ENCODE assay signal across 15 mouse cellular contexts in genomic region chr12:40463828-40464227, GRCm38 (mm10). TPM values are rescaled to one million over a fixed set of nuclear protein-coding genes. Genes with fewer than 3 reads are reported as not detected.
A peak's percentile ranks its signal among the peaks of the same experiment; 100 is the strongest.
DNase-seq lines count a peak whose midpoint lies in the region; ATAC-seq and TF ChIP-seq lines count a peak whose summit lies in the region.
"Had no signal": no experiment of that assay in that cellular context is flagged by ENCODE, and none has a peak within 500 bp of the region (broad histone marks: within the 10 kb centered on the region; RNA-seq: fewer than 3 reads in every experiment).

No protein-coding gene starts in this region.

- 61% methylated on average over 2 of the region's 2 CpGs for WGBS in forebrain, embryonic 10.5 days
- 62% methylated on average over 2 of the region's 2 CpGs for WGBS in forebrain, embryonic 11.5 days
- WGBS in heart, postnatal 0 days = 40% methylated on average over 2 of the region's 2 CpGs
- 41% methylated on average over 2 of the region's 2 CpGs for WGBS in heart, embryonic 12.5 days
- 32% methylated on average over 2 of the region's 2 CpGs for WGBS in lung, postnatal 0 days
- WGBS in liver, embryonic 12.5 days (ENCODE audit: insufficient replicate concordance) = 59% methylated on average over 2 of the region's 2 CpGs

- no peak for TF ChIP-seq CTCF in heart, postnatal 0 days (IDR thresholded peaks at IDR 0.05; ENCODE audit: low read depth)
- TF ChIP-seq CTCF in lung, postnatal 0 days (IDR thresholded peaks at IDR 0.05) = no peak

- ATAC-seq in forebrain, embryonic 11.5 days (replicated peaks; ENCODE audit: low FRiP score) = no peak
- ATAC-seq in heart, postnatal 0 days (ENCODE audit: insufficient read depth, low read depth) = no peak
- ATAC-seq in heart, embryonic 12.5 days (ENCODE audit: insufficient number of reproducible peaks, low FRiP score) = no peak
- peak; percentile 80 for ATAC-seq in lung, postnatal 0 days
- ATAC-seq in liver, embryonic 12.5 days = no peak
- ATAC-seq: intestine, embryonic 15.5 days had no signal

- H3K27ac ChIP-seq in forebrain, embryonic 10.5 days = peak overlapping the region; percentile 26; the same call in 1 of the 2 replicates
- no peak overlapping the region for H3K27ac ChIP-seq in forebrain, embryonic 11.5 days (ENCODE audit: low read depth, low read length)
- H3K27ac ChIP-seq in heart, postnatal 0 days (ENCODE audit: low read depth) = peak overlapping the region; percentile 46; the same call in 1 of the 2 replicates
- H3K27ac ChIP-seq in heart, embryonic 12.5 days (ENCODE audit: poor library complexity, severe bottlenecking) = no peak overlapping the region
- no peak overlapping the region for H3K27ac ChIP-seq in lung, postnatal 0 days (ENCODE audit: low read length)
- H3K27ac ChIP-seq in liver, embryonic 12.5 days = no peak overlapping the region
- H3K27ac ChIP-seq: intestine, embryonic 15.5 days; liver, embryonic 13.5 days; midbrain, embryonic 15.5 days had no signal

- no peak for DNase-seq in forebrain, embryonic 10.5 days (ENCODE audit: extremely low spot score, low spot score)
- DNase-seq in forebrain, embryonic 11.5 days (ENCODE audit: low spot score) = no peak
- no peak for DNase-seq in heart, postnatal 0 days (ENCODE audit: low spot score)
- peak; percentile 27 to 70 for DNase-seq in lung, adult 18-20 months
- DNase-seq in lung, postnatal 4 days = no peak
- DNase-seq in lung, postnatal 0 days (ENCODE audit: low spot score) = peak; percentile 80
- DNase-seq: heart, postnatal 14 days; liver, embryonic 13.5 days; spleen, adult 18-20 months; thymus, adult 18-20 months had no signal

- H3K27me3 ChIP-seq in forebrain, embryonic 10.5 days (ENCODE audit: poor library complexity, severe bottlenecking) = no peaks in the 10 kb centered on the region
- no peaks in the 10 kb centered on the region for H3K27me3 ChIP-seq in forebrain, embryonic 11.5 days (ENCODE audit: control insufficient read depth, insufficient read depth, low read length)
- H3K27me3 ChIP-seq in heart, postnatal 0 days (ENCODE audit: control insufficient read depth, insufficient read depth, low read length) = no peaks in the 10 kb centered on the region
- H3K27me3 ChIP-seq in heart, embryonic 12.5 days (replicated peaks) = no peaks in the 10 kb centered on the region
- H3K27me3 ChIP-seq in lung, postnatal 0 days (replicated peaks; ENCODE audit: insufficient read depth, low read length) = no peaks in the 10 kb centered on the region
- no peaks in the 10 kb centered on the region for H3K27me3 ChIP-seq in liver, embryonic 12.5 days (replicated peaks)
- H3K27me3 ChIP-seq: intestine, embryonic 15.5 days; liver, embryonic 13.5 days; midbrain, embryonic 15.5 days had no signal

- TF ChIP-seq EP300 in heart, postnatal 0 days (IDR thresholded peaks at IDR 0.05; ENCODE audit: low read depth) = no peak
- no peak for TF ChIP-seq EP300 in lung, postnatal 0 days (IDR thresholded peaks at IDR 0.05)

- no peaks in the 10 kb centered on the region for H3K9me3 ChIP-seq in forebrain, embryonic 10.5 days
- H3K9me3 ChIP-seq in forebrain, embryonic 11.5 days (ENCODE audit: control insufficient read depth, low read length) = no peaks in the 10 kb centered on the region
- H3K9me3 ChIP-seq in heart, postnatal 0 days (replicated peaks; ENCODE audit: control insufficient read depth, low read length) = no peaks in the 10 kb centered on the region
- no peaks in the 10 kb centered on the region for H3K9me3 ChIP-seq in heart, embryonic 12.5 days (replicated peaks)
- H3K9me3 ChIP-seq in lung, postnatal 0 days (ENCODE audit: low read length) = no peaks in the 10 kb centered on the region
- no peaks in the 10 kb centered on the region for H3K9me3 ChIP-seq in liver, embryonic 12.5 days (replicated peaks)
- H3K9me3 ChIP-seq: intestine, embryonic 15.5 days; liver, embryonic 13.5 days; midbrain, embryonic 15.5 days had no signal

- no peak overlapping the region for H3K4me2 ChIP-seq in forebrain, embryonic 11.5 days (ENCODE audit: low read depth, low read length, severe bottlenecking)
- H3K4me2 ChIP-seq in heart, postnatal 0 days (ENCODE audit: low read depth, low read length) = no peak overlapping the region
- no peak overlapping the region for H3K4me2 ChIP-seq in heart, embryonic 12.5 days
- H3K4me2 ChIP-seq in lung, postnatal 0 days (replicated peaks; ENCODE audit: low read depth, low read length) = no peak overlapping the region; the same call in 1 of the 2 replicates
- no peak overlapping the region for H3K4me2 ChIP-seq in liver, embryonic 12.5 days
- H3K4me2 ChIP-seq: intestine, embryonic 15.5 days; liver, embryonic 13.5 days; midbrain, embryonic 15.5 days had no signal

- H3K36me3 ChIP-seq in forebrain, embryonic 10.5 days (replicated peaks) = no peaks in the 10 kb centered on the region
- H3K36me3 ChIP-seq in forebrain, embryonic 11.5 days (ENCODE audit: control insufficient read depth, insufficient read depth, low read length) = no peaks in the 10 kb centered on the region
- no peaks in the 10 kb centered on the region for H3K36me3 ChIP-seq in heart, postnatal 0 days (replicated peaks; ENCODE audit: control insufficient read depth, insufficient read depth, low read length)
- no peaks in the 10 kb centered on the region for H3K36me3 ChIP-seq in heart, embryonic 12.5 days
- no peaks in the 10 kb centered on the region for H3K36me3 ChIP-seq in lung, postnatal 0 days (ENCODE audit: insufficient read depth, low read length)
- no peaks in the 10 kb centered on the region for H3K36me3 ChIP-seq in liver, embryonic 12.5 days
- H3K36me3 ChIP-seq: intestine, embryonic 15.5 days; liver, embryonic 13.5 days; midbrain, embryonic 15.5 days had no signal

- H3K4me3 ChIP-seq in forebrain, embryonic 10.5 days = no peak overlapping the region
- no peak overlapping the region for H3K4me3 ChIP-seq in forebrain, embryonic 11.5 days (ENCODE audit: low read depth, low read length)
- no peak overlapping the region for H3K4me3 ChIP-seq in heart, postnatal 0 days (ENCODE audit: low read depth, low read length)
- H3K4me3 ChIP-seq in heart, embryonic 12.5 days = no peak overlapping the region
- H3K4me3 ChIP-seq in lung, postnatal 0 days (ENCODE audit: low read depth, low read length) = no peak overlapping the region
- H3K4me3 ChIP-seq in liver, embryonic 12.5 days = no peak overlapping the region
- H3K4me3 ChIP-seq: erythroblast, embryonic 14.5 days; intestine, embryonic 15.5 days; liver, embryonic 13.5 days; midbrain, embryonic 15.5 days had no signal

- H3K4me1 ChIP-seq in forebrain, embryonic 10.5 days = peaks cover 57% of the 10 kb centered on the region
- peaks cover 7% of the 10 kb centered on the region; the same call in 1 of the 2 replicates for H3K4me1 ChIP-seq in forebrain, embryonic 11.5 days (replicated peaks; ENCODE audit: control insufficient read depth, insufficient read depth, low read length)
- H3K4me1 ChIP-seq in heart, postnatal 0 days (ENCODE audit: control insufficient read depth, insufficient read depth) = peaks cover 22% of the 10 kb centered on the region
- H3K4me1 ChIP-seq in heart, embryonic 12.5 days (replicated peaks) = peaks cover 35% of the 10 kb centered on the region
- peaks cover 5% of the 10 kb centered on the region; the same call in 1 of the 2 replicates for H3K4me1 ChIP-seq in lung, postnatal 0 days (ENCODE audit: insufficient read depth, low read depth, low read length)
- H3K4me1 ChIP-seq in liver, embryonic 12.5 days = no peaks in the 10 kb centered on the region
- H3K4me1 ChIP-seq: liver, embryonic 13.5 days had no signal

- no peak overlapping the region for H3K9ac ChIP-seq in forebrain, embryonic 11.5 days (ENCODE audit: low read length)
- H3K9ac ChIP-seq in heart, postnatal 0 days (replicated peaks; ENCODE audit: low read depth, low read length) = no peak overlapping the region
- H3K9ac ChIP-seq in heart, embryonic 12.5 days = no peak overlapping the region
- no peak overlapping the region for H3K9ac ChIP-seq in lung, postnatal 0 days (replicated peaks; ENCODE audit: low read depth)
- H3K9ac ChIP-seq in liver, embryonic 12.5 days = no peak overlapping the region
- H3K9ac ChIP-seq: intestine, embryonic 15.5 days; liver, embryonic 13.5 days; midbrain, embryonic 15.5 days had no signal

RNA-seq across cellular contexts. Expression of gene Dock4, which starts 18.1 kb away (rescaled TPM):
- polyA plus RNA-seq in forebrain, embryonic 10.5 days (2016; fragmentation: Nextera tagmentation; extraction: Ambion mirVana) = 12.9 and 16.2 TPM in 2 replicates
- polyA plus RNA-seq in forebrain, embryonic 11.5 days (2014; fragmentation: Nextera tagmentation; extraction: Ambion mirVana) = 18.7 and 19.8 TPM in 2 replicates
- total RNA-seq in heart, postnatal 0 days (2014; rRNA removed; ENCODE audit: low replicate concordance) = 6.1 and 9.2 TPM in 2 replicates
- polyA plus RNA-seq in heart, postnatal 0 days (2015; fragmentation: Nextera tagmentation; extraction: Ambion mirVana) = 4.2 and 4.4 TPM in 2 replicates
- polyA plus RNA-seq in heart, embryonic 12.5 days (2016; fragmentation: Nextera tagmentation; extraction: Ambion mirVana) = 7.3 and 10.1 TPM in 2 replicates
- 18.5 and 23.4 TPM in 2 replicates for polyA plus RNA-seq in lung, postnatal 0 days (2015; fragmentation: Nextera tagmentation; extraction: Ambion mirVana)
- 2.2 and 2.6 TPM in 2 replicates for polyA plus RNA-seq in liver, embryonic 12.5 days (2016; fragmentation: Nextera tagmentation; extraction: Ambion mirVana)

RNA-seq across cellular contexts. Expression of gene Zfp277, which starts 18.1 kb away (rescaled TPM):
- 36.6 and 37.3 TPM in 2 replicates for polyA plus RNA-seq in forebrain, embryonic 10.5 days (2016; fragmentation: Nextera tagmentation; extraction: Ambion mirVana)
- polyA plus RNA-seq in forebrain, embryonic 11.5 days (2014; fragmentation: Nextera tagmentation; extraction: Ambion mirVana) = 36.5 and 38.7 TPM in 2 replicates
- 17.9 and 23.4 TPM in 2 replicates for total RNA-seq in heart, postnatal 0 days (2014; rRNA removed; ENCODE audit: low replicate concordance)
- 22.5 and 24.9 TPM in 2 replicates for polyA plus RNA-seq in heart, postnatal 0 days (2015; fragmentation: Nextera tagmentation; extraction: Ambion mirVana)
- polyA plus RNA-seq in heart, embryonic 12.5 days (2016; fragmentation: Nextera tagmentation; extraction: Ambion mirVana) = 25.6 and 30.2 TPM in 2 replicates
- polyA plus RNA-seq in lung, postnatal 0 days (2015; fragmentation: Nextera tagmentation; extraction: Ambion mirVana) = 25.8 and 30.1 TPM in 2 replicates
- polyA plus RNA-seq in liver, embryonic 12.5 days (2016; fragmentation: Nextera tagmentation; extraction: Ambion mirVana) = 11.6 and 12.1 TPM in 2 replicates

Comparison
In these comparisons a context has a peak if more than half of its experiments do, and no peak if none do; other contexts are left out.
1. DNase-seq: peak in lung, adult 18-20 months (2 of 2) and lung, postnatal 0 days (single experiment); none in forebrain, embryonic 10.5 days (single experiment), forebrain, embryonic 11.5 days (single experiment), heart, postnatal 0 days (single experiment) and lung, postnatal 4 days (0 of 2).
2. H3K27ac ChIP-seq: peak in forebrain, embryonic 10.5 days (single experiment) and heart, postnatal 0 days (single experiment); none in forebrain, embryonic 11.5 days (single experiment), heart, embryonic 12.5 days (single experiment), lung, postnatal 0 days (single experiment) and liver, embryonic 12.5 days (single experiment).